Mouse (Mus musculus): ENCODE data around the gene Armcx1.

DNA sequence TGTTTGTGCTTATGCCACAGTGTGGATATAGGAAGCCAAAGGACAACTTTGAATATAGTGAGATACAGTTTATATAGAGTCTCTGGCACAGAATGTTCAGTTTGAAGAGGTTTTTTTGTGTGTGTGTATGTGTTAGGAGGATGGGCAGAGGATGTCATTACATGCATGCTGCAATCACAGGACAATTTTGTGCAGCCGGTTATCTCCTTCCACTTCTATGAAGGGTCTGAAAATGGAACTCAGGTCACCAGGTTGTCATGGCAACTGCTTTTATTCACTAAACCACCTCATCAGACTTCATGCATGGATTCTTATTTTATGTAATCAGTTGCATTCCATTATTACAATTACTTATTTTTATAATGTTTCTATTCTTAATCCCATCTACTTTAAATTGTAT, 41.8 kb upstream of the Armcx1 start:
- TF ChIP-seq CTCF (IDR thresholded peaks at IDR 0.05; ENCODE audit: low read depth) = no peak
- TF ChIP-seq EP300 (IDR thresholded peaks at IDR 0.05; ENCODE audit: low read depth) = no peak

All from heart, postnatal 0 days (tissue).